Comparison of ENCODE assay signal across 35 mouse cellular contexts in genomic region chr17:79108238-79108637, GRCm38 (mm10).
"Had no signal": no experiment of that assay in that cellular context is flagged by ENCODE, and none has a peak within 500 bp of the region (broad histone marks: within the 10 kb centered on the region; RNA-seq: fewer than 3 reads in every experiment).

No protein-coding gene starts in this region.

- H3K9ac ChIP-seq: heart, embryonic 12.5 days; heart, embryonic 13.5 days; heart, embryonic 15.5 days; hindbrain, embryonic 12.5 days; hindbrain, embryonic 13.5 days; hindbrain, embryonic 14.5 days; hindbrain, embryonic 15.5 days; intestine, embryonic 15.5 days; kidney, embryonic 15.5 days had no signal

- H3K4me3 ChIP-seq: heart, embryonic 10.5 days; heart, embryonic 12.5 days; heart, embryonic 13.5 days; heart, embryonic 15.5 days; hindbrain, embryonic 10.5 days; hindbrain, embryonic 12.5 days; hindbrain, embryonic 13.5 days; hindbrain, embryonic 15.5 days; intestine, embryonic 15.5 days; kidney, embryonic 15.5 days; layer of hippocampus, adult 2 months; left cerebral cortex, adult 2 months had no signal

- H3K27ac ChIP-seq: heart, embryonic 10.5 days; heart, embryonic 13.5 days; heart, embryonic 15.5 days; hindbrain, embryonic 10.5 days; hindbrain, embryonic 12.5 days; hindbrain, embryonic 13.5 days; hindbrain, embryonic 14.5 days; hindbrain, embryonic 15.5 days; intestine, embryonic 15.5 days; kidney, embryonic 15.5 days; kidney, postnatal 0 days; layer of hippocampus, adult 2 months; left cerebral cortex, adult 2 months had no signal

- ATAC-seq: hindbrain, embryonic 16.5 days; inflammation-experienced regulatory T-cells, adult 6 months; intestine, embryonic 15.5 days; intestine, embryonic 16.5 days; intestine, postnatal 0 days had no signal

- H3K4me2 ChIP-seq: heart, embryonic 11.5 days; heart, embryonic 12.5 days; heart, embryonic 13.5 days; heart, embryonic 15.5 days; hindbrain, embryonic 12.5 days; hindbrain, embryonic 13.5 days; hindbrain, embryonic 14.5 days; hindbrain, embryonic 15.5 days; intestine, embryonic 15.5 days; kidney, embryonic 15.5 days had no signal

- DNase-seq: heart, postnatal 10 days; heart, postnatal 14 days; heart, postnatal 36 days; heart, postnatal 4 days; kidney, adult 11 months; kidney, adult 18-20 months; kidney, adult 2 months; kidney, adult 8-10 months; kidney, adult 9 months; kidney, postnatal 10 days; kidney, postnatal 14 days; kidney, postnatal 25 days; kidney, postnatal 36 days; kidney, postnatal 4 days; layer of hippocampus, adult 9-11 months; layer of hippocampus, postnatal 36 days had no signal

- H3K36me3 ChIP-seq: heart, embryonic 10.5 days; heart, embryonic 12.5 days; heart, embryonic 13.5 days; heart, embryonic 15.5 days; hindbrain, embryonic 10.5 days; hindbrain, embryonic 12.5 days; hindbrain, embryonic 13.5 days; hindbrain, embryonic 15.5 days; intestine, embryonic 15.5 days; kidney, embryonic 15.5 days had no signal

- H3K9me3 ChIP-seq: heart, embryonic 10.5 days; heart, embryonic 12.5 days; heart, embryonic 13.5 days; heart, embryonic 15.5 days; hindbrain, embryonic 10.5 days; hindbrain, embryonic 12.5 days; hindbrain, embryonic 13.5 days; hindbrain, embryonic 15.5 days; intestine, embryonic 15.5 days; kidney, embryonic 15.5 days had no signal

- H3K4me1 ChIP-seq: heart, embryonic 10.5 days; heart, embryonic 13.5 days; heart, embryonic 15.5 days; hindbrain, embryonic 10.5 days; hindbrain, embryonic 12.5 days; hindbrain, embryonic 13.5 days; hindbrain, embryonic 15.5 days; intestine, embryonic 15.5 days; kidney, embryonic 15.5 days had no signal

- H3K27me3 ChIP-seq: heart, embryonic 12.5 days; heart, embryonic 13.5 days; heart, embryonic 15.5 days; hindbrain, embryonic 12.5 days; hindbrain, embryonic 13.5 days; hindbrain, embryonic 15.5 days; intestine, embryonic 15.5 days; kidney, embryonic 15.5 days had no signal
